Mouse (Mus musculus) embryonic fibroblast, embryonic 13.5 days (primary cell): ENCODE data around the gene Ppp1r1b.

Experiments
- CTCF ChIP-seq: IDR thresholded peaks from 2 replicates; pipeline ENCODE4 v1.5.1; 2011; ENCODE audit warnings: mild to moderate bottlenecking, control low read depth, low read length, moderate library complexity, borderline replicate concordance; ENCODE audit not compliant: insufficient read depth
- POLR2A ChIP-seq: IDR thresholded peaks from 2 replicates; pipeline ENCODE4 v1.6.1; 2011; ENCODE audit warnings: low read depth, mild to moderate bottlenecking, control low read depth, low read length, moderate library complexity

GRCm38 (mm10) chr11:98388282-98388681, 40.1 kb downstream of the Ppp1r1b start:
- no peak for TF ChIP-seq POLR2A
- TF ChIP-seq CTCF, result no peak
